Mouse (Mus musculus): ENCODE data around the gene Olfr692.

DNA sequence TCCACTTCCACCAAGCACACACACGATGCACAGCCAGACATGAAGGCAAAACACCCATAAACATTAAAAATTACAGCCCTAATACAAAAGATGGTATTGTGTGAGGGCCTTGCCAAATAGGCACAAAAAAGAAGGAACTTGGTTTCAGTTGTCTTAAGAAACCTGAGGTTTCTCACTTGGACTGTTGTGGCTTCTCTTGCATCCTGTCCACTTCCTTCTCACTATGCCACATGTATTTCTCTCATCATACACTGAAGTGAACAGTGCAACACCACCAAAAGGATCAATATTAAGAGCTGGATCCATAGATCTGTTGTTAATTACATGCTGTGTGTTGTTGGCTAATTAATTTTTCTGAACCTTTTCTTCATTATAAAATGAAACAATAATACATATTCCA, 4.9 kb downstream of the Olfr692 start:
- TF ChIP-seq CTCF (IDR thresholded peaks at IDR 0.05; ENCODE audit: low read depth, low read length) (no peak), POLR2A (IDR thresholded peaks at IDR 0.05; ENCODE audit: extremely low read depth, insufficient read depth, low read length) (no peak)

All from liver, adult 2 months (tissue).